Mouse (Mus musculus) embryo, embryonic 10 days (tissue): Measurements from ENCODE around the gene Atp8b3.

Source experiments
- DNase-seq: peaks from one replicate; pipeline ENCODE4 v3.0.0-alpha.2; 2015; ENCODE audit warnings: low spot score

Gene Atp8b3

GRCm38 (mm10) chr10:80568876-80569275 lies 30.0 kb upstream of the Atp8b3 start:
- DNase-seq, result no peak

- DNase-seq, result peak; percentile 92
These were observed 27.6 kb upstream of the Atp8b3 start for GRCm38 (mm10) chr10:80566375-80567092.

- DNase-seq, result peak; percentile 96
These were observed 22.4 kb upstream of the Atp8b3 start, which contains the start of gene Rexo1 for GRCm38 (mm10) chr10:80561116-80561944. TSS of gene Rexo1 (minus strand) at chr10:80561560.

GRCm38 (mm10) chr10:80560621-80561020 lies 21.7 kb upstream of the Atp8b3 start:
- no peak for DNase-seq

GRCm38 (mm10) chr10:80559431-80559830 lies 20.5 kb upstream of the Atp8b3 start:
- DNase-seq, result no peak

GRCm38 (mm10) chr10:80557346-80557965 lies 18.5 kb upstream of the Atp8b3 start:
- DNase-seq, result peak; percentile 75

GRCm38 (mm10) chr10:80553997-80554396 lies 15.1 kb upstream of the Atp8b3 start:
- DNase-seq, result no peak

- DNase-seq, result no peak
These were observed 14.7 kb upstream of the Atp8b3 start for GRCm38 (mm10) chr10:80553575-80553974.

GRCm38 (mm10) chr10:80552364-80552763 lies 13.4 kb upstream of the Atp8b3 start:
- DNase-seq, result no peak

- no peak for DNase-seq
These were observed 10.4 kb upstream of the Atp8b3 start for GRCm38 (mm10) chr10:80549279-80549678.

GRCm38 (mm10) chr10:80548428-80549006 lies 9.6 kb upstream of the Atp8b3 start:
- DNase-seq, result peak; percentile 72

- no peak for DNase-seq
These were observed 8.6 kb upstream of the Atp8b3 start for GRCm38 (mm10) chr10:80547539-80547938.

GRCm38 (mm10) chr10:80546945-80547344 lies 8.0 kb upstream of the Atp8b3 start:
- DNase-seq, result no peak

- DNase-seq, result no peak
These were observed 6.7 kb upstream of the Atp8b3 start for GRCm38 (mm10) chr10:80545590-80545989.

- no peak for DNase-seq
These were observed 4.9 kb upstream of the Atp8b3 start for GRCm38 (mm10) chr10:80543873-80544272.

GRCm38 (mm10) chr10:80539493-80539892 lies 569 bp upstream of the Atp8b3 start:
- DNase-seq, result peak; percentile 43

GRCm38 (mm10) chr10:80538180-80538579 lies 744 bp downstream of the Atp8b3 start:
- DNase-seq, result no peak

- peak; percentile 29 for DNase-seq
These were observed 3.2 kb downstream of the Atp8b3 start for GRCm38 (mm10) chr10:80535711-80536110.

GRCm38 (mm10) chr10:80535071-80535470 lies 3.9 kb downstream of the Atp8b3 start:
- DNase-seq, result no peak

GRCm38 (mm10) chr10:80533704-80534103 lies 5.2 kb downstream of the Atp8b3 start:
- DNase-seq, result peak; percentile 44

GRCm38 (mm10) chr10:80532783-80533182 lies 6.1 kb downstream of the Atp8b3 start:
- DNase-seq, result no peak

- DNase-seq, result peak; percentile 70
These were observed 12.8 kb downstream of the Atp8b3 start for GRCm38 (mm10) chr10:80526172-80526571.
